In genomic region chr15:6312396-6312795, GRCm38 (mm10) we compare ENCODE assay signal across 24 mouse cellular contexts. TPM values are rescaled to one million over a fixed set of nuclear protein-coding genes. Genes with fewer than 3 reads are reported as not detected.
A peak's percentile ranks its signal among the peaks of the same experiment; 100 is the strongest.
DNase-seq lines count a peak whose midpoint lies in the region; ATAC-seq and TF ChIP-seq lines count a peak whose summit lies in the region.
"Had no signal": no experiment of that assay in that cellular context is flagged by ENCODE, and none has a peak within 500 bp of the region (broad histone marks: within the 10 kb centered on the region; RNA-seq: fewer than 3 reads in every experiment).

No protein-coding gene starts in this region.

- peak; percentile 37; the same call in 1 of the 2 replicates for TF ChIP-seq EP300 in lung, postnatal 0 days (IDR thresholded peaks at IDR 0.05)

- no peak overlapping the region for H3K4me3 ChIP-seq in lung, postnatal 0 days (ENCODE audit: low read depth, low read length)
- no peak overlapping the region for H3K4me3 ChIP-seq in intestine, postnatal 0 days (ENCODE audit: low read depth, low read length)
- H3K4me3 ChIP-seq in gastrocnemius, adult 2 months, result no peak overlapping the region
- H3K4me3 ChIP-seq: embryonic facial prominence, embryonic 13.5 days; embryonic facial prominence, embryonic 15.5 days; forebrain, embryonic 13.5 days; forebrain, embryonic 15.5 days had no signal

- DNase-seq in lung, postnatal 0 days (ENCODE audit: low spot score), result peak; percentile 54
- DNase-seq in lung, adult 18-20 months, result no peak
- no peak for DNase-seq in gastrocnemius, adult 2 months
- DNase-seq in adrenal gland, postnatal 25 days, result no peak
- DNase-seq: adrenal gland, adult 8-10 months; adrenal gland, postnatal 14 days; B cell, adult 2 months; cerebellum, adult 11 months; cerebellum, adult 18-20 months; cerebellum, adult 8-10 months; cerebellum, adult 9-11 months; cerebellum, postnatal 14 days; cerebellum, postnatal 36 days; embryo, embryonic 11 days had no signal

- ATAC-seq in lung, postnatal 0 days, result peak; percentile 81
- peak; percentile 43; the same call in 1 of the 2 replicates for ATAC-seq in intestine, postnatal 0 days
- ATAC-seq: activated CD4-positive, CD25-positive, alpha-beta regulatory T cell, adult 4 months; CD4-positive, CD25-positive, alpha-beta regulatory T cell, adult 4 months; forebrain, embryonic 13.5 days; forebrain, embryonic 15.5 days; Patski had no signal

- 60% methylated on average over 3 of the region's 3 CpGs for WGBS in lung, postnatal 0 days
- WGBS in intestine, postnatal 0 days, result 42% methylated on average over 3 of the region's 3 CpGs

- no peak overlapping the region for H3K9ac ChIP-seq in lung, postnatal 0 days (replicated peaks; ENCODE audit: low read depth)
- H3K9ac ChIP-seq in intestine, postnatal 0 days (ENCODE audit: low read depth, low read length), result no peak overlapping the region
- H3K9ac ChIP-seq: embryonic facial prominence, embryonic 13.5 days; embryonic facial prominence, embryonic 15.5 days; forebrain, embryonic 13.5 days; forebrain, embryonic 15.5 days had no signal

- TF ChIP-seq CTCF in lung, postnatal 0 days (IDR thresholded peaks at IDR 0.05), result no peak
- TF ChIP-seq CTCF in intestine, postnatal 0 days (IDR thresholded peaks at IDR 0.05; ENCODE audit: low read depth), result no peak
- no peak for TF ChIP-seq CTCF in gastrocnemius, adult 2 months (IDR thresholded peaks at IDR 0.05)

- 0 out of 2 replicates have a peak, but pooled peaks cover 2% of the 10 kb centered on the region for H3K4me1 ChIP-seq in lung, postnatal 0 days (ENCODE audit: insufficient read depth, low read depth, low read length)
- no peaks in the 10 kb centered on the region for H3K4me1 ChIP-seq in intestine, postnatal 0 days (replicated peaks; ENCODE audit: control insufficient read depth, insufficient read depth, low read length)
- H3K4me1 ChIP-seq: embryonic facial prominence, embryonic 15.5 days; forebrain, embryonic 13.5 days; forebrain, embryonic 15.5 days had no signal

- no peaks in the 10 kb centered on the region for H3K36me3 ChIP-seq in lung, postnatal 0 days (ENCODE audit: insufficient read depth, low read length)
- H3K36me3 ChIP-seq in intestine, postnatal 0 days (ENCODE audit: control insufficient read depth, insufficient read depth), result no peaks in the 10 kb centered on the region
- H3K36me3 ChIP-seq: embryonic facial prominence, embryonic 13.5 days; embryonic facial prominence, embryonic 15.5 days; forebrain, embryonic 15.5 days; G1E had no signal

- intact Hi-C loops in gastrocnemius, adult 2 months (cut with DNase I), result no loop called here

- no peaks in the 10 kb centered on the region for H3K9me3 ChIP-seq in lung, postnatal 0 days (ENCODE audit: low read length)
- H3K9me3 ChIP-seq in intestine, postnatal 0 days (ENCODE audit: control insufficient read depth), result no peaks in the 10 kb centered on the region
- H3K9me3 ChIP-seq: embryonic facial prominence, embryonic 13.5 days; embryonic facial prominence, embryonic 15.5 days; forebrain, embryonic 13.5 days; forebrain, embryonic 15.5 days; G1E had no signal

- H3K4me2 ChIP-seq in lung, postnatal 0 days (replicated peaks; ENCODE audit: low read depth, low read length), result no peak overlapping the region
- H3K4me2 ChIP-seq in intestine, postnatal 0 days (replicated peaks; ENCODE audit: low read depth), result no peak overlapping the region
- H3K4me2 ChIP-seq: embryonic facial prominence, embryonic 13.5 days; embryonic facial prominence, embryonic 15.5 days; forebrain, embryonic 13.5 days; forebrain, embryonic 15.5 days had no signal

- no peaks in the 10 kb centered on the region for H3K27me3 ChIP-seq in lung, postnatal 0 days (replicated peaks; ENCODE audit: insufficient read depth, low read length)
- no peaks in the 10 kb centered on the region for H3K27me3 ChIP-seq in intestine, postnatal 0 days (replicated peaks; ENCODE audit: control insufficient read depth, insufficient read depth, low read length)
- H3K27me3 ChIP-seq: CH12.LX; embryonic facial prominence, embryonic 13.5 days; embryonic facial prominence, embryonic 15.5 days; forebrain, embryonic 13.5 days; forebrain, embryonic 15.5 days; Patski had no signal

- H3K27ac ChIP-seq in lung, postnatal 0 days (ENCODE audit: low read length), result no peak overlapping the region
- H3K27ac ChIP-seq in intestine, postnatal 0 days (ENCODE audit: low read depth, low read length), result no peak overlapping the region
- no peak overlapping the region for H3K27ac ChIP-seq in gastrocnemius, adult 2 months
- H3K27ac ChIP-seq: embryonic facial prominence, embryonic 13.5 days; embryonic facial prominence, embryonic 15.5 days; forebrain, embryonic 13.5 days; forebrain, embryonic 15.5 days had no signal

RNA-seq across cellular contexts. Expression of gene Dab2, which starts 12.8 kb away (rescaled TPM):
- 20.9 and 25.7 TPM in 2 replicates for polyA plus RNA-seq in lung, postnatal 0 days (2015; fragmentation: Nextera tagmentation; extraction: Ambion mirVana)
- polyA plus RNA-seq in intestine, postnatal 0 days (2015; fragmentation: Nextera tagmentation; extraction: Ambion mirVana), result 243 and 271 TPM in 2 replicates
- total RNA-seq in gastrocnemius, adult 2 months (2021), result 10 to 100 TPM; 10.5 to 11.0 TPM
- 416 and 485 TPM in 2 replicates for total RNA-seq in adrenal gland, postnatal 25 days (2021)
- polyA plus RNA-seq: CD4-positive, CD25-positive, alpha-beta regulatory T cell, adult 4 months; G1E had no signal

Comparison
In these comparisons a context has a peak if more than half of its experiments do, and no peak if none do; other contexts are left out.
1. RNA of gene Dab2, which starts 12.8 kb away (total RNA-seq): 416 to 485 TPM in adrenal gland, postnatal 25 days; 10.5 to 11.0 TPM in gastrocnemius, adult 2 months; every median in the first group is over 10 times any median in the second.